Comparison of ENCODE assay signal across 20 mouse cellular contexts in genomic region chr10:22299324-22299723, GRCm38 (mm10).
DNase-seq lines count a peak whose midpoint lies in the region; ATAC-seq lines count a peak whose summit lies in the region.
"Had no signal": no experiment of that assay in that cellular context is flagged by ENCODE, and none has a peak within 500 bp of the region (broad histone marks: within the 10 kb centered on the region; RNA-seq: fewer than 3 reads in every experiment).

No protein-coding gene starts in this region.

- intact Hi-C loops in heart, postnatal 36 days (cut with DNase I): no loop called here

- DNase-seq in CD4-positive helper T cell, adult 2 months (ENCODE audit: low read depth, low spot score): peak; percentile 87
- peak; percentile 27 to 42 for DNase-seq in CD8-positive naive resting alpha-beta T cell, adult 2 months (ENCODE audit: low read depth in 2 of 2, low spot score in 2 of 2)
- DNase-seq in natural killer cell, adult 2 months (ENCODE audit: low spot score in 2 of 2): peak; percentile 60 to 75
- no peak for DNase-seq in retina, postnatal 1 day
- DNase-seq in urinary bladder, adult 18-20 months (ENCODE audit: low spot score in 2 of 2): no peak
- no peak for DNase-seq in heart, postnatal 36 days
- DNase-seq: adrenal gland, postnatal 10 days; cerebellum, adult 2 months; cerebellum, postnatal 25 days; embryo, embryonic 11 days; gastrocnemius, postnatal 10 days; heart, adult 18-20 months; heart, postnatal 10 days; kidney, adult 11 months; layer of hippocampus, adult 9-11 months; liver, postnatal 0 days had no signal

- ATAC-seq in granulocyte monocyte progenitor cell, adult 5-6 weeks (replicated peaks; ENCODE audit: poor library complexity, severe bottlenecking): peak; percentile 55
- ATAC-seq: forebrain, embryonic 14.5 days; hindbrain, postnatal 0 days; liver, postnatal 0 days; lung, postnatal 0 days had no signal

Comparison
In these comparisons a context has a peak if more than half of its experiments do, and no peak if none do; other contexts are left out.
1. DNase-seq: peak in CD4-positive helper T cell, adult 2 months (single experiment), CD8-positive naive resting alpha-beta T cell, adult 2 months (2 of 2) and natural killer cell, adult 2 months (2 of 2); none in retina, postnatal 1 day (single experiment), urinary bladder, adult 18-20 months (0 of 2) and heart, postnatal 36 days (0 of 2).